7 mouse cellular contexts compared by ENCODE assay signal in the genomic region with DNA sequence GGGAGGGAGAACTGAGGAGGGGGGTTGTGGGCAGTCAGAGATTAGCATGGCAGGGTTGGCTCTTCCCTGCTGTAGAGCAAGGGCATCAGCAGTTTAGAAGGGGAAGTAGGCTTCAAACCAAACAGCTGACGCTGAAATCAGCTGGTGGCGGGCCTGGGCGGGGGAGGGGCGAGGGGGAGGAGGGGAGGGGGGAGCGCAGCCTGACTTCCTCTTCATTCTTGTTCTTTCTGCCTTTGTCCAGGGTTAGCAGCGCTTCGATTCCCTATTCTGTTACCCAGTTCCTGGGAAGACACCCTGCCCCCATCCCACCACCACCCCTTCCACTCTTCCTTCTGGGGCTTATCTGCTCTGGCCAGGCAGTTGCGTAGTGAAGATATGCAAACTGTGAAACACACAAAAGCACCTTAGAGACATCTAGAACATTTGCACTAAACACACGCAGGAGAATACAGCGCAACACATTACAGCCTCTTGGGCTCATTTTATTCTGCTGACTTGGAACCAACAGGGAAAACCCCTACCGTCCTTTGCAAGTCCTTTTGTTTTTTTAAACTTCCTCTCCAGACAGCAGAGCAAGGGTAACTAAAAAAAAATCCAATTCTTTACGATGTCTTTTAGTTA.
A peak's percentile ranks its signal among the peaks of the same experiment; 100 is the strongest.
DNase-seq lines count a peak whose midpoint lies in the region; ATAC-seq and TF ChIP-seq lines count a peak whose summit lies in the region.

No protein-coding gene starts in this region.

- peaks cover 0 to 33% of the 10 kb centered on the region in 2 experiments; a peak in 2 of 4 replicates for H3K36me3 ChIP-seq in MEL (ENCODE audit: control insufficient read depth in 1 of 2, insufficient read depth in 2 of 2, low read length in 2 of 2)
- H3K36me3 ChIP-seq in forebrain, embryonic 11.5 days (ENCODE audit: control insufficient read depth, insufficient read depth, low read length), result no peaks in the 10 kb centered on the region
- H3K36me3 ChIP-seq in hindbrain, embryonic 14.5 days (replicated peaks; ENCODE audit: control insufficient read depth, insufficient read depth), result no peaks in the 10 kb centered on the region
- no peaks in the 10 kb centered on the region for H3K36me3 ChIP-seq in liver, embryonic 14.5 days (replicated peaks; ENCODE audit: control insufficient read depth, insufficient read depth, low read depth)

- peaks cover 9 to 20% of the 10 kb centered on the region in 2 experiments for H3K4me1 ChIP-seq in MEL (ENCODE audit: control insufficient read depth in 1 of 2, insufficient read depth in 2 of 2, low read length in 2 of 2)
- no peaks in the 10 kb centered on the region; the same call in 1 of the 2 replicates for H3K4me1 ChIP-seq in forebrain, embryonic 11.5 days (replicated peaks; ENCODE audit: control insufficient read depth, insufficient read depth, low read length)
- H3K4me1 ChIP-seq in hindbrain, embryonic 14.5 days (replicated peaks; ENCODE audit: control insufficient read depth, insufficient read depth, low read length), result 0 out of 2 replicates have a peak, but pooled peaks cover 8% of the 10 kb centered on the region
- H3K4me1 ChIP-seq in liver, embryonic 14.5 days (replicated peaks; ENCODE audit: control insufficient read depth in 2 of 2, insufficient read depth in 2 of 2, low read length in 1 of 2), result peaks cover 49 to 57% of the 10 kb centered on the region in 2 experiments

- peak; percentile 94 to 98 for TF ChIP-seq EP300 in MEL (IDR thresholded peaks at IDR 0.05; ENCODE audit: low read depth in 1 of 2, low read length in 2 of 2)
- TF ChIP-seq EP300 in liver, embryonic 14.5 days (IDR thresholded peaks at IDR 0.05; ENCODE audit: low read depth), result peak; percentile 97

- peak overlapping the region; percentile 26; the same call in 1 of the 2 replicates for H3K4me2 ChIP-seq in forebrain, embryonic 11.5 days (ENCODE audit: low read depth, low read length, severe bottlenecking)
- peak overlapping the region; percentile 45 for H3K4me2 ChIP-seq in hindbrain, embryonic 14.5 days (replicated peaks)
- H3K4me2 ChIP-seq in liver, embryonic 14.5 days (ENCODE audit: low read depth), result peak overlapping the region; percentile 68

- no peaks in the 10 kb centered on the region for H3K27me3 ChIP-seq in MEL (ENCODE audit: control insufficient read depth in 1 of 2, insufficient read depth in 2 of 2, low read length in 2 of 2)
- no peaks in the 10 kb centered on the region for H3K27me3 ChIP-seq in forebrain, embryonic 11.5 days (ENCODE audit: control insufficient read depth, insufficient read depth, low read length)
- H3K27me3 ChIP-seq in hindbrain, embryonic 14.5 days (ENCODE audit: control insufficient read depth, insufficient read depth, low read length), result no peaks in the 10 kb centered on the region
- H3K27me3 ChIP-seq in liver, embryonic 14.5 days (ENCODE audit: control insufficient read depth, insufficient read depth, low read length), result no peaks in the 10 kb centered on the region

- TF ChIP-seq CTCF in MEL (IDR thresholded peaks at IDR 0.05 in 2 of 3, conservative IDR thresholded peaks at IDR 0.05 in 1 of 3; ENCODE audit: control insufficient read depth in 1 of 3, insufficient read depth in 1 of 3, low read depth in 2 of 3, low read length in 3 of 3, poor library complexity in 1 of 3, severe bottlenecking in 1 of 3), result no peak
- TF ChIP-seq CTCF in liver, embryonic 14.5 days (IDR thresholded peaks at IDR 0.05; ENCODE audit: low read depth), result no peak

- no peaks in the 10 kb centered on the region for H3K9me3 ChIP-seq in MEL (replicated peaks; ENCODE audit: insufficient read depth, low read length)
- H3K9me3 ChIP-seq in forebrain, embryonic 11.5 days (ENCODE audit: control insufficient read depth, low read length), result no peaks in the 10 kb centered on the region
- H3K9me3 ChIP-seq in hindbrain, embryonic 14.5 days (ENCODE audit: control insufficient read depth, low read length), result no peaks in the 10 kb centered on the region
- H3K9me3 ChIP-seq in liver, embryonic 14.5 days (ENCODE audit: control insufficient read depth, low read length), result no peaks in the 10 kb centered on the region

- no peaks in the 10 kb centered on the region for H3K79me2 ChIP-seq in MEL (ENCODE audit: control insufficient read depth, insufficient read depth, low read length, poor library complexity)

- H3K4me3 ChIP-seq in MEL (ENCODE audit: control insufficient read depth in 1 of 2, insufficient read depth in 1 of 2, low read depth in 2 of 2, low read length in 2 of 2), result peak overlapping the region in 1 of 2 experiments; percentile 18; a peak in 2 of 4 replicates
- no peak overlapping the region for H3K4me3 ChIP-seq in forebrain, embryonic 11.5 days (ENCODE audit: low read depth, low read length)
- 0 out of 2 replicates have a peak overlapping the region, but pooled peaks have one; percentile 12 for H3K4me3 ChIP-seq in hindbrain, embryonic 14.5 days (replicated peaks; ENCODE audit: low read length)
- peak overlapping the region; percentile 2 to 33; a peak in 3 of 4 replicates for H3K4me3 ChIP-seq in liver, embryonic 14.5 days (ENCODE audit: insufficient read depth in 1 of 2, low read depth in 2 of 2, low read length in 2 of 2)

- peak; percentile 85 for ATAC-seq in forebrain, embryonic 11.5 days (replicated peaks; ENCODE audit: low FRiP score)
- ATAC-seq in hindbrain, embryonic 14.5 days (ENCODE audit: low FRiP score), result peak; percentile 82
- ATAC-seq in liver, embryonic 14.5 days (ENCODE audit: insufficient read depth), result peak; percentile 97

- H3K9ac ChIP-seq in MEL (ENCODE audit: control insufficient read depth, low read depth, low read length, poor library complexity, severe bottlenecking), result no peak overlapping the region
- peak overlapping the region; percentile 29; the same call in 1 of the 2 replicates for H3K9ac ChIP-seq in forebrain, embryonic 11.5 days (ENCODE audit: low read length)
- H3K9ac ChIP-seq in hindbrain, embryonic 14.5 days, result peak overlapping the region; percentile 44
- peak overlapping the region; percentile 64 for H3K9ac ChIP-seq in liver, embryonic 14.5 days (replicated peaks)

- H3K27ac ChIP-seq in MEL (ENCODE audit: control insufficient read depth, low read depth, low read length), result peak overlapping the region; percentile 77
- no peak overlapping the region; the same call in 1 of the 2 replicates for H3K27ac ChIP-seq in forebrain, embryonic 11.5 days (ENCODE audit: low read depth, low read length)
- no peak overlapping the region; the same call in 1 of the 2 replicates for H3K27ac ChIP-seq in hindbrain, embryonic 14.5 days
- peak overlapping the region; percentile 89 for H3K27ac ChIP-seq in liver, embryonic 14.5 days

- DNase-seq in CD4-positive helper T cell, adult 2 months (ENCODE audit: low read depth, low spot score), result peak; percentile 61
- peak; percentile 92 for DNase-seq in MEL (ENCODE audit: low read depth, low spot score)
- DNase-seq in forebrain, embryonic 11.5 days (ENCODE audit: low spot score), result peak; percentile 71
- DNase-seq in hindbrain, embryonic 14.5 days (ENCODE audit: low spot score), result no peak
- DNase-seq in liver, embryonic 14.5 days (ENCODE audit: low read depth in 3 of 3, low spot score in 3 of 3), result peak; percentile 82 to 89 (median 86)
- peak; percentile 69 for DNase-seq in naive thymus-derived CD4-positive, alpha-beta T cell, adult 2 months (ENCODE audit: low read depth)
- DNase-seq in thymus, postnatal 0 days (ENCODE audit: low spot score), result peak; percentile 74

- TF ChIP-seq POLR2A in MEL (IDR thresholded peaks at IDR 0.05; ENCODE audit: control insufficient read depth in 1 of 2, insufficient read depth in 1 of 2, low read depth in 1 of 2, low read length in 2 of 2, poor library complexity in 1 of 2), result no peak

- WGBS in forebrain, embryonic 11.5 days, result 19% methylated on average over 8 of the region's 12 CpGs
- WGBS in hindbrain, embryonic 14.5 days, result 14% methylated on average over 10 of the region's 12 CpGs
- WGBS in liver, embryonic 14.5 days (ENCODE audit: insufficient replicate concordance), result 3% methylated on average over 11 of the region's 12 CpGs

- no peak for TF ChIP-seq RAD21 in MEL (IDR thresholded peaks at IDR 0.05; ENCODE audit: low read depth, low read length)

TF ChIP-seq in MEL, 35 proteins besides CTCF, POLR2A, EP300 and RAD21 (continues in another document):
- no peak; the same call in 1 of the 2 replicates for TF ChIP-seq MAFK (IDR thresholded peaks at IDR 0.05; ENCODE audit: borderline replicate concordance, low read depth, low read length)
- TF ChIP-seq RCOR1 (IDR thresholded peaks at IDR 0.05; ENCODE audit: low read depth, low read length), result peak; percentile 47; the same call in 1 of the 2 replicates
- TF ChIP-seq ZMIZ1 (IDR thresholded peaks at IDR 0.05; ENCODE audit: low read depth, low read length), result no peak
- TF ChIP-seq MAX (IDR thresholded peaks at IDR 0.05; ENCODE audit: low read length), result no peak; the same call in 1 of the 2 replicates
- TF ChIP-seq GABPA (IDR thresholded peaks at IDR 0.05; ENCODE audit: low read depth, low read length), result no peak
- TF ChIP-seq MAZ (IDR thresholded peaks at IDR 0.05; ENCODE audit: low read depth, low read length), result peak; percentile 88
- TF ChIP-seq E2F4 (IDR thresholded peaks at IDR 0.05; ENCODE audit: borderline replicate concordance, low read depth, low read length), result no peak
- TF ChIP-seq ELF1 (IDR thresholded peaks at IDR 0.05; ENCODE audit: low read depth, low read length), result 0 out of 2 replicates have a peak, but pooled peaks have one; percentile 33
- TF ChIP-seq USF2 (IDR thresholded peaks at IDR 0.05; ENCODE audit: borderline replicate concordance in 1 of 2, insufficient read depth in 1 of 2, low read depth in 1 of 2, low read length in 2 of 2), result no peak
- TF ChIP-seq ETS1 (IDR thresholded peaks at IDR 0.05; ENCODE audit: low read depth, low read length), result peak; percentile 98
- no peak for TF ChIP-seq ZKSCAN1 (IDR thresholded peaks at IDR 0.05; ENCODE audit: low read depth, low read length)
- peak; percentile 95 for TF ChIP-seq GATA1 (IDR thresholded peaks at IDR 0.05; ENCODE audit: low read depth, low read length)
- TF ChIP-seq MXI1 (IDR thresholded peaks at IDR 0.05; ENCODE audit: low read depth, low read length), result no peak
- TF ChIP-seq BHLHE40 (IDR thresholded peaks at IDR 0.05; ENCODE audit: borderline replicate concordance, low read depth, low read length), result no peak; the same call in 1 of the 2 replicates
- TF ChIP-seq USF1 (IDR thresholded peaks at IDR 0.05; ENCODE audit: low read depth, low read length), result no peak
- 0 out of 2 replicates have a peak, but pooled peaks have one; percentile 11 for TF ChIP-seq MEF2A (IDR thresholded peaks at IDR 0.05; ENCODE audit: extremely low read depth, insufficient replicate concordance, low read depth, low read length, poor library complexity, severe bottlenecking)
- TF ChIP-seq POLR2AphosphoS5 (IDR thresholded peaks at IDR 0.05; ENCODE audit: borderline replicate concordance, low read depth, low read length), result no peak
- 0 out of 2 replicates have a peak, but pooled peaks have one; percentile 4 for TF ChIP-seq ZNF384 (IDR thresholded peaks at IDR 0.05; ENCODE audit: low read depth, low read length)
- TF ChIP-seq HCFC1 (IDR thresholded peaks at IDR 0.05; ENCODE audit: low read depth, low read length), result no peak
- peak; percentile 77 for TF ChIP-seq MYB (IDR thresholded peaks at IDR 0.05; ENCODE audit: low read depth, low read length)

Comparison
In these comparisons a context has a peak if more than half of its experiments do, and no peak if none do; other contexts are left out.
1. H3K27ac ChIP-seq: peak in MEL (single experiment) and liver, embryonic 14.5 days (single experiment); none in forebrain, embryonic 11.5 days (single experiment) and hindbrain, embryonic 14.5 days (single experiment).
2. Peak in every context shown above with its lines, with median percentiles within 50 percentile points of each other: ATAC-seq and H3K4me2 ChIP-seq.